Mouse (Mus musculus): ENCODE results near the gene Lrmda.

Gene Lrmda

GRCm38 (mm10) chr14:22326218-22326964 lies 306.9 kb downstream of the Lrmda start:
- no peak for DNase-seq (ENCODE audit: low read depth)

DNA sequence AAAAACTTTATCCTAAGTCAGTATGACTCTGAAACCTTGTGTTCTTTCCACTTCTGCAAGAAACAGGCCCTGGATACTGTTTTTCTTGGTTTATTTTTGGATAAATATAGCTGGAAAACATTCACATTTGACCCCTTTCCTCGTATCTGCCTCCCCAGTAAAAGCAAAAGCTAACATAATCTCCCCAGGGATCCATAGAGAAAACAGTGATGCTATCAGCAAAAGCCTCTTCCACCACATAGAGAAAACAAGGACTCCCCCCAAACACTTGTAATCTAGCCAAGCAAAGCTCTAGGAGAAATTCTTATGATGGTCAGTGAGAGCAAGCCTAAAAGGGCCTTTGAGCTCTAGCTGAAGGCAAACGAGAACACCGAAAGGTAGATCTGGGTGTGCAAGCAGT lies 309.7 kb downstream of the Lrmda start:
- DNase-seq (ENCODE audit: low read depth), result no peak

GRCm38 (mm10) chr14:22335101-22335820 lies 315.7 kb downstream of the Lrmda start:
- DNase-seq (ENCODE audit: low read depth), result no peak

DNA sequence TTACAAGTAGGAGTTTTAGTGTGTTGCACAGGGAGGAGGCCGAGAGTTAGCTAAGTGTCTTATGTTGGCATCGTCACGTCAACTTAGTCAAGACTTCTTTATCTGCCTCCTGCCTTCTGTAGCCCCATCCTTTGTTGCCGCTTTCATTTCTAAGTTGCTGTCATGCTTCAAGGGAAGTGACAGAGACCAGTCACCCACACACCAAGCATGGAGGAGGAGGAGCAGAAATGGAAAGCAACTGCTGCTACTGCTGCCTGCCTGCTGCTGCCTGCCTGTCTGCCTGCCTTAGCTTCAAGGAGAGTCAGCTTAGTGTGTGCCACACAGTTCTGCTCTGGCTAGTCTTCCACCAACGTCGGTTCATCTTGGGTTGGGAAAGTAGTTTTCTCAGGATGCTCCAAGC lies 319.7 kb downstream of the Lrmda start:
- DNase-seq (ENCODE audit: low read depth), result peak; percentile 2

DNA sequence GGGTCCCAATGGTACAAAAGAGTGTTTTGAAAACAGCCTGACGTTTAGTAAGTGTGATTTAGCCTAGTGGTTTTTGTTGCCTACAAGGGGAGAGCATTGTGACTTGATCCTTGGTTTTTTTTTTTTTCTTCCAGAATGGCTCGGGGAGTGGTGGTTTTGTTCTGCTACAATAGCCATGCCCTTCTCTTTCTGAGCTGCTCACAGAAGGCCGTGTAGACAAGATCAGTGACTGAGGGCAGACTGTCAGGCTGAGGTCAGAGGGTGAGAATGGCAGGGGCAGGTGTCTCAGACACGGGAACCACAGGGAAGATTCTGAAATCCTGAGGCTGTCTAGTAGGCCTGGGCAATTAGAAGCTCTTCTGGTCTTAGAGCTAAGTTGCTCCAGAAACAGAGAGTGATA lies 323.8 kb downstream of the Lrmda start:
- no peak for DNase-seq (ENCODE audit: low read depth)

DNA sequence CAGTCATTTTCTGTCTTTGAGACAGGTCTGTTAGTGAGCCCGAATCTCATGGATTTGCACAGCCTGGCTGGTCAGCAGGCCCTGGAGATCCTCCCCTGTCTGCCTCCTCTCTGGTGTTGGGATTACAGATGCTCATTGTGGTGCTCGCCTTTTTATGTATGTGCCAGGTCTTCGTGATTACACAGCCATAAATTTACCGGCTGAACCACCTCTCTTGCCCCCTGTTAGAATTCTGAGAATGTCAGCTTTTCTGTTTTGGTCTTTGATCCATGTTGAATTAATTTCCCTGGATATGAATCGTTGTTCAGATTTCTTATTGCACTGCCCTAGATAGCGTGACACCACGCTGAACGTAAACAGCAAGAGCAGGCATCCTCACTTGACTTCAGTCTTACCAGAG lies 325.7 kb downstream of the Lrmda start:
- no peak for DNase-seq (ENCODE audit: low read depth)

DNA sequence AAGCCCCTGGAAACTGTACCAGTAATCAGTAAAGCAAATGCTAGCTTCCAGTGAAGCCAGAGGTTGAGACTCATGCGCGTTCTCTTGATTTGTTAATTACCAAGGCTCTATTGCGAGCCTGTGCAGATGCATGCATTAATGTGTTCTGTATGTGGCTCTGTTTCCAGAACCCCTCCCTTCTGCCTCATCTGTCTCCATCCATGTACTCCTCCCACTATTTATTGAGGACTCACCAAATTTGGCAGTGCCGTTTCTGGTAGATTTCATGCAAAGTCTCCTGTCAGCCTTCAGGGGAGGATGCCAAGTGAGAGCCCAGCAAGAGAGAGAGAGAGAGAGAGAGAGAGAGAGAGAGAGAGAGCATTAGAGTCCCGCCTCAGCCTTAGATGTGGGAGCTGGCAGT lies 334.1 kb downstream of the Lrmda start:
- DNase-seq (ENCODE audit: low read depth), result no peak

DNA sequence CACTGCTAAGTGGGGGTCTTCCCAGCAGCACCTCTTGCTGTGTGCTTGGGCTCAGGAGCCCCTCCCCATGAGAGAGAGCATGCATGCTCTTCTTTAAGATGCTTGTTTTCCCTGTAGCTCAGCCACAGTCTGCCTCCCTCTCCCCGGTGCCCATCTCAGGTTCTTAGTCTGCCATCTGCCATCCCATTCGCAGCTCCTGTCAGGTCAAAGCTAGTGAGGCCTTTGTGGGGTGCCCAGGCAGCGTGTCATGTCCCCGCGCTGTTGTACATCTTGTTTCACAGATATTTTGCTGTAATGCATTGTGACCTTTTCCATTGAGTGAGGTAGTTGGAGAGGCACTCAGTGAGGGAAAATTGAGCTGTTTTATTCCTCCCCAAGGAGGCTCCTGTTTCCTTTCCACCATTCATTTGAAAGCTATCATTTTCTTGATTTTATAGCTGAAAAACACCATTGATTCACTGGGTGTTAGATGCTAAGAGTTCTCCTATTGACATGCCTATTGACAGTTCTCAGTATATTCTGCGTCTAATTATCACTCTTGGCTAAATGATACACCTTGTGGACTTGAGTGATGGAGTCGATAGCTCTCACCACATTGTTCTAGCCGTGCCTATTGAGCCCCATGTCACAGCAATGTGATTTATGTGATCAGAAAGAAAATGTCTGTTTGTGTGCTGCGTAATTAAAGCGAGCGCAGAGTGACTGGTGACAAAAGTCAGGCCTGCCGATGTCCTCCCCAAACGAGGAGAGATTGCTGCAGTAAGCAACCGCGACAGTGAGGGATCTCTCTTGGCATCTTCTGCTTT lies 335.5 kb downstream of the Lrmda start:
- DNase-seq (ENCODE audit: low read depth), result no peak

DNA sequence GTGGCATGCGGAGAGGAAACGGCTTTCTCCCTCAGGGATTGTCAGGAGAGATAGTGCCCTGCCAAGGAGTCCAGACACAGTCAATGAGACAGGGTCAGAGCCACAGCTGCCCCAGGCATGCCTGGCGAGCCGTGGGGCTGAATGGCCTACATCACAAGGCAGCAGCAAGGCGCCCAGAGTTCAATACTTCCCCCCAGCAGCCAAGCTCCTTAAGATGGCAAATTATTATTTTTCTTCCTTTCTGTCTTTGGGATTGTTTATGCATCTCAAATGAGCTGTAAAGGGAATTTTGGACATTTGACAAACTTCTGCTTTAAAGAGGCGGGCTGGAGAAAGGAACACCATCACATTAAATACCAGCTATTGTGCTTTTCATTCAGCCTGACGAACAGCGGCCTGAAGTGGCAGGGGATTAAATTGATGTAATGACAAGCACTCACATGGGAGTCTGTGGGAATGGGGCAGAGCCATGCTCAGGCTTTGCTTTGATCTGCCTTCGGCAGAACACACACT lies 338.5 kb downstream of the Lrmda start:
- DNase-seq (ENCODE audit: low read depth), result no peak

- DNase-seq (ENCODE audit: low read depth), result no peak
Observed at GRCm38 (mm10) chr14:22364010-22364748, 344.7 kb downstream of the Lrmda start.

DNA sequence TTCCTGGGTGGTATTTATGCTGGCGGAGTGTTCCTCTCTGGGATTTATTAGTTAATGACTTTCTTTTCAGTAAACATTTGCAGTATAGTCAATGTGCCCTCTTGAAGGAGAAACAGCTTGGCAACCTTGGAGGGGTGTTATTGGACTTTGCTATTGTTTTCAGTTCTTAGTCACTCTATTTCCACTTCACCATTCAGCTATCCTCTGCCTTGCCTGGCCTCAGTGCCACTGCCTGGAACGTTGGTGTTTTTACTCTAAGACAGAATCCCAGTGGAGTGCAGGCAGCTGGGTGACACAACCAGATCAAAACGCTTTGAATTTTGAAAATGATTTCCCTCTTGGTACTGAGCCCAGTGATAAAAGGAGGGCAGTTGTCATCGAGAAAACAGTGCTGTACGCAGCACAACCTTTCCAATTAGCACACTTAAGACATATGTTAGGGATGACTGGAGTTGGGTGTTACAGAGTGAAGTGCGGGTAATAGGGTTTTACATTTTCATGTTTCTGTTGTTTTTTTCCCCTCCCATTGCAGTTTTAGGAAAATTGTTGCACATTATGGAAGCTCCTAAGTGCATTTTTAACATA lies 345.4 kb downstream of the Lrmda start:
- no peak for DNase-seq (ENCODE audit: low read depth)

GRCm38 (mm10) chr14:22367615-22368014 lies 348.1 kb downstream of the Lrmda start:
- no peak for DNase-seq (ENCODE audit: low read depth)

DNA sequence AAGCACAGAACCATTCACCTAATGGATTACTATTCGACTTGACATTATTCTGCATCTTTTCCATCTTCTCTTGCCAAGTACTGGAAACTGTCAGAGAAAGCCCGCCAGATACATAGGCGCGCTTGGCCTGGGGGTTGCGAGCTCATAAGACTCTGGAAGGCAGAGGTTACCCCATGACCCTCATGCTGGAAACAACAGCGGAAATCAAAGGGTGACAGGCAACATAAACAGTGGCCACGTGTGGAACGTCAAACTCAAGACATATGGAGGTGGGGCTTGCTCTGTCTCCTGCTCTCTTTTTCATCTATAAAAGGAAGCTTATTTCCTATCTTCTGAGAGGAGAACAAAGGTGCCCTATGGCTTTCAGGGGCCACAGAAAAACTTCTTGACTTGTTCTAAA lies 351.6 kb downstream of the Lrmda start:
- no peak for DNase-seq (ENCODE audit: low read depth)

DNA sequence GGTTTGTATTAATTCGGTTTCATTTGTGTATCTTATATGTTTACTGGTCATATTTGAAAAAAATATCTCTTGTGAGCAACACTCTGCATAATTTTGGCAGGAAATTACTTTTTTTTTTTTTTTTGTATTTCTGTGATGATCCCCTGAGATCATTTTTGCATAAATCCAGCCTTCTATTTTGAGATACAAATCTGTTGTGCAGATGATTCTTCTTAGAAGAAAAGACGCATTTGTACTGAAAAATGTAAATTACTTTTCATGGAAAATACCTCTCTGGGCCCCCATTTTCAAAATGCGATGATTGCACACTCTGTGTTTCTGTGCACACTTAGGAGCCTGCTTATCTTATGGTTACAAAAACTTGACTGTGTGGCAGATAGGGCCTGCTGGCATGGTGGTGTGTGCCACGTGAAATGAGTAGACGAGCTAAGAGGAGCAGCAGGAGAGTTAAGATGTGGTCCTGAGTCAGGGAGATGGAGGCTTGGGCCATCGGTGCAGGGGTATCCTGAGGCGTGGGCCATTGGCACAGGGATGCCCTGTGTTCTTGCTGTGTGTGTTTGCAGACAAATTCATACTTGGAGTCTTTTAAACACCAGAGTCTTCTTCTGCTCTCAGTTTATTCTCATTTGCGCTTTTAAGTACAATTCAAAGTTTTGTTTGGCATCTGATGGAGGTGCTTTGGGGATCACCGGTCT lies 353.3 kb downstream of the Lrmda start:
- no peak for DNase-seq (ENCODE audit: low read depth)

DNA sequence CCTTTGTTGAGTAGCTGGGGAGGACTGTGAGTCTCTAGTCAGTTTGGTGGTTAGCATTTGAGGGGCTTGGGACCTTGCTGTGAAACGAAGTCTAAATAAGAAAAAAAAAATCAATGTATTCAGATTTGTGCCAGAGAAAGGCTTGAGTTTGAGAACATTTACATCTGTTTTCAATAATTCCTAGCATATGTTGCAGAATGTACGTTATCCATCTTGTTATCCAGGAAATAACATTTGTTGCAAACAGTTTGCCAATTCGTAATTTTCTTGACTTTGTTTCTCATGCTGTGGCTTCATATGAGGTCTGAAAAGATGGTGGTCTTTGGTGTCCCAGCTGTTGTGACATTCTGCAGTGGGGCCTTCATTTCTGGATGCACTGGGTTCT lies 353.8 kb downstream of the Lrmda start:
- DNase-seq (ENCODE audit: low read depth), result no peak

DNA sequence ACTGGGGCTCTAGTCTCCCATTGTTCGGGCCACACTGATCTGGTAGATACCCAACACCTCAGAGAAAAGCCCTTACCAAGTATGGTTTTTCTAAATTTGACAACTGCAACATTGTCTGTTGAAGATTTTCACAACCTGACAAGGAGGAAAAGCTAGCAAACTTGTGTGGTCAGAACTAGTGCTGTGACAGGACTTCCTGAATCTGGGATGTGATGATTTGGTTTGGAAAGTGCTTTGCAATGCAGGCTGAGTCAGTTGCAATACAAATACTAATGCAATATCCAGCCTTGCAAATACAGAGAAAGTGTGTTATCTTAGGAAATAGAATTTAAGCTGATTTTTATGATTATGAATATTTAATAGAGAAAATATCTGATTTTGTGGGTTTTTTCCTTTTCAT lies 357.6 kb downstream of the Lrmda start:
- no peak for DNase-seq (ENCODE audit: low read depth)

- DNase-seq (ENCODE audit: low read depth), result no peak
Observed at GRCm38 (mm10) chr14:22382101-22382500, 362.6 kb downstream of the Lrmda start.

- DNase-seq (ENCODE audit: low read depth), result no peak
Observed at GRCm38 (mm10) chr14:22393616-22394015, 374.1 kb downstream of the Lrmda start.

GRCm38 (mm10) chr14:22402411-22402810 lies 382.9 kb downstream of the Lrmda start:
- no peak for DNase-seq (ENCODE audit: low read depth)

- DNase-seq (ENCODE audit: low read depth), result no peak
Observed at GRCm38 (mm10) chr14:22406623-22407022, 387.1 kb downstream of the Lrmda start.

- no peak for DNase-seq (ENCODE audit: low read depth)
Observed at GRCm38 (mm10) chr14:22410826-22411225, 391.3 kb downstream of the Lrmda start.
